In the genomic region with DNA sequence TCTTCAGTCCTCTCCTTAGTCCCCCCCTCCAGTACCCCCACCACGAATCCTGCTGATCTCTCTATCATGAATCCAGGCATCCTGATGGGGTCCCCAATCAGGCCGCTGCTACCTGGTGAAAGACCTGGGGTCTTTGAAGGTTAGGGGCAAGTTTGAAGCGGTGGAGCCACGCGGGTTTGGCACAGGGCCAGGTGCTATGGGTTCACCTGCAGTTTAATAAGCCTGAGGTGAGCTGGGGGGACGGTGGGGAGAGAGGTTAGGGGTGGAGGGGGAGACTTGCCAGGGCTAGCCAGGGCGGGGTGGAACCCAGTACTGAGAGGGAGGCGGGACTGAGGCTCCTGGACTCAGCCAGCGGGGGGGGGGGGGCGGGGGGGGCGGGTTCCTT, we compare ENCODE assay signal across 9 mouse cellular contexts. TPM values are rescaled to one million over a fixed set of nuclear protein-coding genes. Genes with fewer than 3 reads are reported as not detected.
DNase-seq lines count a peak whose midpoint lies in the region; ATAC-seq and TF ChIP-seq lines count a peak whose summit lies in the region.
"Had no signal": no experiment of that assay in that cellular context is flagged by ENCODE, and none has a peak within 500 bp of the region (broad histone marks: within the 10 kb centered on the region; RNA-seq: fewer than 3 reads in every experiment).

No protein-coding gene starts in this region.

- WGBS in forebrain, embryonic 10.5 days = 3% methylated on average over 9 of the region's 11 CpGs
- WGBS in forebrain, postnatal 0 days = 4% methylated on average over 6 of the region's 11 CpGs
- 5% methylated on average over 8 of the region's 11 CpGs for WGBS in lung, embryonic 15.5 days
- WGBS in limb, embryonic 15.5 days = 1% methylated on average over 6 of the region's 11 CpGs
- 2% methylated on average over 6 of the region's 11 CpGs for WGBS in stomach, postnatal 0 days

- intact Hi-C loops in left cerebral cortex, adult 2 months (cut with DNase I) = no loop called here

- no peaks in the 10 kb centered on the region for H3K9me3 ChIP-seq in forebrain, embryonic 10.5 days
- H3K9me3 ChIP-seq in forebrain, postnatal 0 days (ENCODE audit: low read length) = no peaks in the 10 kb centered on the region
- H3K9me3 ChIP-seq in lung, embryonic 15.5 days = no peaks in the 10 kb centered on the region
- no peaks in the 10 kb centered on the region for H3K9me3 ChIP-seq in limb, embryonic 15.5 days
- no peaks in the 10 kb centered on the region for H3K9me3 ChIP-seq in stomach, postnatal 0 days (ENCODE audit: control insufficient read depth, low read length)

- H3K36me3 ChIP-seq in forebrain, embryonic 10.5 days (replicated peaks) = no peaks in the 10 kb centered on the region
- H3K36me3 ChIP-seq in forebrain, postnatal 0 days (ENCODE audit: insufficient read depth) = no peaks in the 10 kb centered on the region
- no peaks in the 10 kb centered on the region for H3K36me3 ChIP-seq in lung, embryonic 15.5 days
- no peaks in the 10 kb centered on the region for H3K36me3 ChIP-seq in limb, embryonic 15.5 days
- no peaks in the 10 kb centered on the region for H3K36me3 ChIP-seq in stomach, postnatal 0 days (ENCODE audit: control insufficient read depth, insufficient read depth, low read length)

- no peak for ATAC-seq in forebrain, postnatal 0 days
- ATAC-seq in lung, embryonic 15.5 days (ENCODE audit: borderline replicate concordance, extremely low read depth, low FRiP score, low TSS enrichment) = no peak
- ATAC-seq in limb, embryonic 15.5 days (ENCODE audit: insufficient number of reproducible peaks, low FRiP score, low TSS enrichment, low read depth) = no peak
- ATAC-seq in stomach, postnatal 0 days (ENCODE audit: low FRiP score, low TSS enrichment) = no peak

- H3K4me1 ChIP-seq in forebrain, embryonic 10.5 days = peaks cover 69% of the 10 kb centered on the region
- H3K4me1 ChIP-seq in forebrain, postnatal 0 days (ENCODE audit: insufficient read depth) = no peaks in the 10 kb centered on the region; the same call in 1 of the 2 replicates
- H3K4me1 ChIP-seq in lung, embryonic 15.5 days = peaks cover 23% of the 10 kb centered on the region
- peaks cover 51% of the 10 kb centered on the region for H3K4me1 ChIP-seq in limb, embryonic 15.5 days
- 0 out of 2 replicates have a peak, but pooled peaks cover 2% of the 10 kb centered on the region for H3K4me1 ChIP-seq in stomach, postnatal 0 days (replicated peaks; ENCODE audit: control insufficient read depth, insufficient read depth)

- no peak for TF ChIP-seq EP300 in stomach, postnatal 0 days (optimal IDR thresholded peaks at IDR 0.05)

- peaks cover 100% of the 10 kb centered on the region for H3K27me3 ChIP-seq in forebrain, embryonic 10.5 days (ENCODE audit: poor library complexity, severe bottlenecking)
- peaks cover 58% of the 10 kb centered on the region for H3K27me3 ChIP-seq in forebrain, postnatal 0 days (ENCODE audit: insufficient read depth, low read length)
- H3K27me3 ChIP-seq in lung, embryonic 15.5 days = peaks cover 100% of the 10 kb centered on the region
- H3K27me3 ChIP-seq in limb, embryonic 15.5 days = peaks cover 94% of the 10 kb centered on the region
- peaks cover 13% of the 10 kb centered on the region; the same call in 1 of the 2 replicates for H3K27me3 ChIP-seq in stomach, postnatal 0 days (ENCODE audit: control insufficient read depth, insufficient read depth, low read length)

- no peak overlapping the region; the same call in 1 of the 2 replicates for H3K4me2 ChIP-seq in forebrain, postnatal 0 days (ENCODE audit: low read depth)
- peak overlapping the region; percentile 49; the same call in 1 of the 2 replicates for H3K4me2 ChIP-seq in lung, embryonic 15.5 days
- H3K4me2 ChIP-seq in limb, embryonic 15.5 days = peak overlapping the region; percentile 53
- H3K4me2 ChIP-seq in stomach, postnatal 0 days (replicated peaks; ENCODE audit: low read depth) = peak overlapping the region; percentile 46; the same call in 1 of the 2 replicates

- TF ChIP-seq CTCF in forebrain, postnatal 0 days (IDR thresholded peaks at IDR 0.05; ENCODE audit: low read depth) = no peak
- TF ChIP-seq CTCF in stomach, postnatal 0 days (IDR thresholded peaks at IDR 0.05; ENCODE audit: low read depth) = no peak
- no peak for TF ChIP-seq CTCF in left cerebral cortex, adult 2 months (IDR thresholded peaks at IDR 0.05)

- H3K9ac ChIP-seq in forebrain, postnatal 0 days = no peak overlapping the region
- no peak overlapping the region for H3K9ac ChIP-seq in lung, embryonic 15.5 days
- H3K9ac ChIP-seq in limb, embryonic 15.5 days = no peak overlapping the region
- no peak overlapping the region for H3K9ac ChIP-seq in stomach, postnatal 0 days (ENCODE audit: low read length)

- no peak for DNase-seq in forebrain, embryonic 10.5 days (ENCODE audit: extremely low spot score, low spot score)
- DNase-seq in forebrain, postnatal 0 days = no peak
- DNase-seq in lung, adult 18-20 months = no peak
- no peak for DNase-seq in stomach, postnatal 0 days (ENCODE audit: low spot score)
- no peak for DNase-seq in urinary bladder, postnatal 4 days (ENCODE audit: low spot score in 2 of 2)
- no peak for DNase-seq in left cerebral cortex, adult 2 months (ENCODE audit: extremely low spot score in 1 of 2, low spot score in 2 of 2)

- H3K4me3 ChIP-seq in forebrain, embryonic 10.5 days = 0 out of 2 replicates have a peak overlapping the region, but pooled peaks have one; percentile 43
- H3K4me3 ChIP-seq in forebrain, postnatal 0 days (ENCODE audit: low read depth, low read length) = no peak overlapping the region
- H3K4me3 ChIP-seq in lung, embryonic 15.5 days = peak overlapping the region; percentile 25; the same call in 1 of the 2 replicates
- H3K4me3 ChIP-seq in limb, embryonic 15.5 days = peak overlapping the region; percentile 28; the same call in 1 of the 2 replicates
- H3K4me3 ChIP-seq in stomach, postnatal 0 days (ENCODE audit: low read depth, low read length) = 0 out of 2 replicates have a peak overlapping the region, but pooled peaks have one; percentile 27
- no peak overlapping the region for H3K4me3 ChIP-seq in left cerebral cortex, adult 2 months
- H3K4me3 ChIP-seq: erythroblast, embryonic 14.5 days had no signal

- H3K27ac ChIP-seq in forebrain, embryonic 10.5 days = no peak overlapping the region
- no peak overlapping the region for H3K27ac ChIP-seq in forebrain, postnatal 0 days (ENCODE audit: low read depth, low read length)
- no peak overlapping the region for H3K27ac ChIP-seq in lung, embryonic 15.5 days
- no peak overlapping the region for H3K27ac ChIP-seq in limb, embryonic 15.5 days
- H3K27ac ChIP-seq in stomach, postnatal 0 days (replicated peaks) = peak overlapping the region; percentile 45; the same call in 1 of the 2 replicates
- no peak overlapping the region for H3K27ac ChIP-seq in left cerebral cortex, adult 2 months

RNA-seq across cellular contexts. Expression of a gene that starts 3.8 kb away (rescaled TPM):
- 0.65 and 0.92 TPM in 2 replicates for polyA plus RNA-seq in forebrain, embryonic 10.5 days (2016; fragmentation: Nextera tagmentation; extraction: Ambion mirVana)
- 0.15 and 0.19 TPM in 2 replicates for total RNA-seq in forebrain, postnatal 0 days (2014; rRNA removed)
- polyA plus RNA-seq in forebrain, postnatal 0 days (2015; fragmentation: Nextera tagmentation; extraction: Ambion mirVana) = 0.21 and 0.23 TPM in 2 replicates
- polyA plus RNA-seq in lung, embryonic 15.5 days (2015; fragmentation: Nextera tagmentation; extraction: Ambion mirVana) = 0.20 and 0.25 TPM in 2 replicates
- 9.0 and 9.1 TPM in 2 replicates for polyA plus RNA-seq in limb, embryonic 15.5 days (2015; fragmentation: Nextera tagmentation; extraction: Ambion mirVana)
- 8.7 and 10.6 TPM in 2 replicates for polyA plus RNA-seq in stomach, postnatal 0 days (2015; fragmentation: Nextera tagmentation; extraction: Ambion mirVana)
- 10 to 100 TPM; 15.0 to 18.2 TPM for total RNA-seq in left cerebral cortex, adult 2 months (2021)

RNA-seq across cellular contexts. Expression of a gene that starts 23.4 kb away (rescaled TPM):
- 9.1 and 10.6 TPM in 2 replicates for polyA plus RNA-seq in forebrain, embryonic 10.5 days (2016; fragmentation: Nextera tagmentation; extraction: Ambion mirVana)
- total RNA-seq in forebrain, postnatal 0 days (2014; rRNA removed) = 6.1 and 7.2 TPM in 2 replicates
- 3.8 and 4.6 TPM in 2 replicates for polyA plus RNA-seq in forebrain, postnatal 0 days (2015; fragmentation: Nextera tagmentation; extraction: Ambion mirVana)
- polyA plus RNA-seq in lung, embryonic 15.5 days (2015; fragmentation: Nextera tagmentation; extraction: Ambion mirVana) = 1.2 TPM in 2 replicates
- 49.5 and 53.6 TPM in 2 replicates for polyA plus RNA-seq in limb, embryonic 15.5 days (2015; fragmentation: Nextera tagmentation; extraction: Ambion mirVana)
- polyA plus RNA-seq in stomach, postnatal 0 days (2015; fragmentation: Nextera tagmentation; extraction: Ambion mirVana) = 3.6 and 4.8 TPM in 2 replicates
- total RNA-seq in left cerebral cortex, adult 2 months (2021) = 1 to 10 TPM; 2.1 to 4.7 TPM
- polyA plus RNA-seq: erythroblast, embryonic 14.5 days had no signal

RNA-seq across cellular contexts. Expression of a gene that starts 46.1 kb away (rescaled TPM):
- 0.20 TPM in 1 of 2 replicates, not detected in the other for polyA plus RNA-seq in forebrain, embryonic 10.5 days (2016; fragmentation: Nextera tagmentation; extraction: Ambion mirVana)
- total RNA-seq in forebrain, postnatal 0 days (2014; rRNA removed) = 0.23 TPM in 1 of 2 replicates, not detected in the other
- polyA plus RNA-seq in forebrain, postnatal 0 days (2015; fragmentation: Nextera tagmentation; extraction: Ambion mirVana) = not detected in 2 replicates
- polyA plus RNA-seq in lung, embryonic 15.5 days (2015; fragmentation: Nextera tagmentation; extraction: Ambion mirVana) = 0.34 and 0.57 TPM in 2 replicates
- 2.8 and 7.5 TPM in 2 replicates for polyA plus RNA-seq in limb, embryonic 15.5 days (2015; fragmentation: Nextera tagmentation; extraction: Ambion mirVana)
- polyA plus RNA-seq in stomach, postnatal 0 days (2015; fragmentation: Nextera tagmentation; extraction: Ambion mirVana) = 0.25 and 0.29 TPM in 2 replicates
- total RNA-seq in left cerebral cortex, adult 2 months (2021) = not detected
- polyA plus RNA-seq: erythroblast, embryonic 14.5 days had no signal

RNA-seq across cellular contexts. Expression of a gene that starts 59.6 kb away (rescaled TPM):
- 0.22 and 0.25 TPM in 2 replicates for polyA plus RNA-seq in forebrain, embryonic 10.5 days (2016; fragmentation: Nextera tagmentation; extraction: Ambion mirVana)
- total RNA-seq in forebrain, postnatal 0 days (2014; rRNA removed) = 24.2 and 27.2 TPM in 2 replicates
- polyA plus RNA-seq in forebrain, postnatal 0 days (2015; fragmentation: Nextera tagmentation; extraction: Ambion mirVana) = 9.7 and 10.0 TPM in 2 replicates
- polyA plus RNA-seq in lung, embryonic 15.5 days (2015; fragmentation: Nextera tagmentation; extraction: Ambion mirVana) = not detected in 2 replicates
- not detected in 2 replicates for polyA plus RNA-seq in limb, embryonic 15.5 days (2015; fragmentation: Nextera tagmentation; extraction: Ambion mirVana)
- 0.12 and 0.19 TPM in 2 replicates for polyA plus RNA-seq in stomach, postnatal 0 days (2015; fragmentation: Nextera tagmentation; extraction: Ambion mirVana)
- 100 to 1,000 TPM; 365 to 389 TPM for total RNA-seq in left cerebral cortex, adult 2 months (2021)
- polyA plus RNA-seq: erythroblast, embryonic 14.5 days had no signal

Comparison
In these comparisons a context has a peak if more than half of its experiments do, and no peak if none do; other contexts are left out.
1. H3K4me3 ChIP-seq: peak in forebrain, embryonic 10.5 days (single experiment), lung, embryonic 15.5 days (single experiment), limb, embryonic 15.5 days (single experiment) and stomach, postnatal 0 days (single experiment); none in forebrain, postnatal 0 days (single experiment) and left cerebral cortex, adult 2 months (single experiment).